Mouse (Mus musculus) forelimb bud, embryonic 11.5 days (tissue): ENCODE measurements around the gene Fmn2.

Source experiments
- DNase-seq: peaks from one replicate; pipeline ENCODE4 v3.0.0-alpha.2; 2012; ENCODE audit warnings: low read depth, low spot score

The Fmn2 gene

DNA sequence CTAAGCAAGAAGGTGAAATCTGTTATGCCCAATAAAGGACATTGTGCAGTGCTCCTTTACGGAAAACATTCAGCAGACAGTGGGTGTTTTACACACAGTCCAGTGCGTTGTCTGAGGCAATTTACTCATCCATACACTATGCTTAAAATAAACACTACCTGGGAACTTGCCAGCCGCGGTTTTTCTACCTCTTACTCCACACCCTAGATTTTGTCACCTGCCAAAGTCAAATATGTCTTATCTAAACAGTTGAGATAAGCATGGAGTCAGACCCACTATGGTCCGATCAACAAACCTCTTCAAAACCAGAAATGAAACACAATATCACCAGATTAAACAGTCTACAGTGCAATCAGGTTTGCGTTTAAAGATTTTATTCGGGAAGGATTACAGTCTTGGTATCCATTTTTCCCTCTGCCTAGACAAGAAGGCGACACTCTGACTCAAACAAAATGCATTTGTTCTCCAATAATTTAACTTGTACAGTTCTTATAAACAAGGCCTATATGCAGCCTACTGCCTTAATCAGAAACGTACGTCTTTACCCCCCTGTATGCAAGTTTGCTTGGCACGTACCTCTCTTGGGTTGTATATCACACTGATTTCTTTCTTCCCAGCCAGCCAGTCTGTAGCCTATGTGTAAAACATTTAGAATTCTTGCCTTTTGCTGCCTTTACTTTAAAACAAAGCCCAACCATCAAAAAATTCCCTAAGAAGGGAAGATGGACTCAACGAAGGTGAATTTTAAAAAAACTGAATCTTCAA is 158.0 kb downstream of the Fmn2 start:
- DNase-seq = no peak

DNA sequence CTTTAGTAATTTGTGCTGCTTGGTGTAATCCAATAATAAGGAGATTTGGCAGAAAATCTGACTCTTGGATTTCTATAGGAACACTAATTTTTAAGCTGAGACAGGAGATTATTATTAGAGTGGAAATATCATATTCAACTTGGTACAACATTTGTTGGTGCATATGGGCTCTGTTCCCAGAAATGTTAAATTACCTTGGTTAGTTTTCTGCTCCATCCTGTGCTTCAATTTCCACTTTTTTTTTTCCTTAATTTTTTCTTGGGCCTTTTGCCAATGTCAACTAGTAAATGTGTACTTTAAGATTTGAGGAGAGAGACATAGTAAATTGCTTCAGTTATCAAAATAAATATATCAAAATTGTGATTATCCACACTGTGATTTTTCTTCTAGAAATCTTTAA is 163.5 kb downstream of the Fmn2 start:
- no peak for DNase-seq

- no peak for DNase-seq
These were observed 167.5 kb downstream of the Fmn2 start for GRCm38 (mm10) chr1:174669132-174669531.

DNA sequence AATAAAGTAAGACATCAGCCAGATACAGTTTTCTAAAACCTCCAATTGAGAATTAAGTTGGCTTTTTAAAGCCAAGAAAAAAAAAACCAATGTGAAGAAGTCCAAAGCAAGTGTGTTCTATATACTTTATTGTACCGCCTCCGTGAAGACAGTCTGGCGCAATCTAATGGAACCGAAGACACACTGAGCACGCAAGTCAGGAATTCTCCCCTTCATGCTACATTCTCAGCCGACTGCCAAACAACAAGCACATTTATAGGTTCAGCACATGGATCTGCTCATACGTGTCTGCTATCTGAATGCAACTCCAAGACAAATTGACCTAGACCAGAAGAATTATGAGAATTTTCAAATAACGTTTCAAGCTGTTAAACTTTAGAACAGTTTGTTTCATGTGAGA is 169.2 kb downstream of the Fmn2 start:
- no peak for DNase-seq

GRCm38 (mm10) chr1:174674586-174674985 is 173.0 kb downstream of the Fmn2 start:
- DNase-seq = no peak

DNA sequence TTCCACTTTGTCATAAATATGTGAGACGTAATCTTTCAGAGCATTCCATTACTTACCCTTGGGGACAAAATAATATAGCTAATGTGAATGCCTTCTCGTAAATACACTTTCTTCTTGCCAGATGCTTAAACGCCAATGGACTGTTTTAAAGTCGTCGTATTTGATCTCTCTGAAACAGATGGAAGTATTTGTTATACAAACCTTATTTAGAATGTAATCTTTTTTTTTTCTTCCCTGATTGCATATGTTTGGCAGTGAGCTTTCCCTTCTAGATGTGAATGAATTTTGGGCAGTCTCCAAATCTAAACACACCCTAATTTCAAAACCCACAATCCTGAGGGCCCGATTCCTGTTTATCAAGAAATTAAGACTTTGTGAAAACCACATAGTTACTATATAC is 173.7 kb downstream of the Fmn2 start:
- DNase-seq = no peak

GRCm38 (mm10) chr1:174676187-174676586 is 174.6 kb downstream of the Fmn2 start:
- no peak for DNase-seq

GRCm38 (mm10) chr1:174677211-174677610 is 175.6 kb downstream of the Fmn2 start:
- DNase-seq = no peak

DNA sequence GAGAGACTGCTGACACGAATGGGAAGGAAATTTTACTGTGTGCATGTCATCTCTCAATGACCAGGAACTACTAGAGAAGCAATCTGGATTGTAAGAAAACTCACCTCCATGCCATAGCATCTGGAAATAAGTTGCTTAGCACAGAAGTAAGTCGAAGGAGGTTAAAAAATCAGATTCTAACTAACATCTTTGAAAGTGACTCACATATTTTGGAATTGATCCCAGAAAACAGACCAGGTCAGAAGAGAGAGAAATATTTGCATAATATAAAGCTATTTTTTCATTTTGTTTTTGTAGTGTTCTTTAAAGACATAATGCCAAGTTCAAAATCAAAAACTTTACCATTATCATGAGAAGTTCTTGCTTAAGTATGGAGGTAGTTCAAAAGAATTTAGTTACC is 187.7 kb downstream of the Fmn2 start:
- no peak for DNase-seq

GRCm38 (mm10) chr1:174700871-174701270 is 199.2 kb downstream of the Fmn2 start:
- no peak for DNase-seq

- DNase-seq = no peak
These were observed 200.2 kb downstream of the Fmn2 start for GRCm38 (mm10) chr1:174701835-174702234.

DNA sequence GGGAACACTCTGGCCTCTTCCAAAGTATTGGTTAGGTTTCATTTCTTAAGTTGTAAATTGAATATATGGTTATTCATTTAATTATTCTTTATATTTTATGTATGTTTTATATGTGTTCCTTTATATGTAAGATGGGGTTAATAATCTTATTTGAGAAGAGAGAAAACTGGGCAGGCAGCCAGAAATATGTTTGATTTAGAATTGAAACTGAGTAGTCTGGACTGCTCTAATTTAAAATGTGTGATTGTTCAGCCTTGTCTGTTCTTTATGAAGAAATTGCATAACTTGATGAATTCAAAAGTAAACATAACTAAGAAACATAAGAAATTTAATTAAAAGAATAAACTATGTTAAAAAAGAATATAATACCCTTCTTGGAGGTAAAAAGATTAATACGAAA is 202.3 kb downstream of the Fmn2 start:
- no peak for DNase-seq

GRCm38 (mm10) chr1:174719729-174720458 is 218.3 kb downstream of the Fmn2 start:
- DNase-seq = no peak

DNA sequence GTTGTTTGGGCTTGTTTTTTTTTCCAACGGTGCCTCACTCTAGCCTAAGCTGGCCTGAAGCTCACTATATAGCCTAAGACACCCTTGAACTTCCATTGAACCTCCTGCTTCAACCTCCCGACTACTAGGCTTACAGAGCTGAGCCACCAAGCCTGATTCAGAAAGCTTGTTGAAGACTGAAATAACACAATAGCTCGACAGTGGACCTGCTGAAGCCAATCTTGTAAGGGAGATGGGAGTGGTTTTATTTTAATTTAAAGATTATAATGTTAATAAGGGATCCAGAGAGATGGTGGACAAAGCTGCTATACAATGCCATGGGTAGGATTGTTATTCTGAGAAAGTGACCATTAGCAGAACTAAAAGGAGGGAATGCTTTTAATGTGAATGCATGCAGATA is 227.1 kb downstream of the Fmn2 start:
- no peak for DNase-seq

GRCm38 (mm10) chr1:174732715-174733114 is 231.1 kb downstream of the Fmn2 start:
- DNase-seq = no peak

DNA sequence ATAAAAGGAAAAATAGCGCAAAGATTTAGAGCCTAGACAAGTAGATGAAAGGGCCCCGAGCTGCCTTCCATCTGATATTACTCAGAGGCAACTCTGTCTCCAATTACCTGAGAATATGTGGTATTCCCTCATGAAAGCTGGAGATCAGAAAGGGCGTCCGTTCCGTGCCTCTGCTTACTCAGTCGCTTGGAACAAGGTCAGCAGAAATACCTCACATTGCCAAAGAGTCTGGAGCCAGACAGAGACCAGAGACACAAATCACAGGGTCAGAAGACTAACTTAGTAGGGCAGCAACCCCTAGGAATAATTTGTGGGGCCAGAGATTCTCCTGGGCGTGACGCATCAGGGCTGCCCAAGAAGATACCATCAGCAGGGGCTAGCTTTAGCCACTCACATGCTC is 237.3 kb downstream of the Fmn2 start:
- no peak for DNase-seq

GRCm38 (mm10) chr1:174742667-174743066 is 241.0 kb downstream of the Fmn2 start:
- DNase-seq = peak; percentile 19

DNA sequence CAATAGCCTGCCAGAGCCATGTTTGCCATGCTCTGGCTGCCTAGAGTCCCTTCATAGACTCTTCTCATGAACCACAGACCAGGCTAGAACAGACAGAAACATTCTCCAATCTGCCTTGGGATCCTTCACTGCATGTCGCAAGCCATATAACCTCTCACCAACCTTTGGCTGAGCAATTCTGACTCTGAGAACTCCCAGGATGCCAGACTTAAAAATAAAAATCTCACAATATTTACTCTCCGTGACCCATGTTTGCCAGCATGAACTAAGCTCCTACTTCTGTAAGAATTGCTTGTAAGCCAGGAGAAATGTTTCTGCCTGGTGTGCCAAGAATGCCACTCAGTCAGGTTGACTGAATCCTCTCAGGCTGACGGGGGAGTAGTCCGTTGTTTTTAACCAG is 246.9 kb downstream of the Fmn2 start:
- DNase-seq = no peak

- DNase-seq = no peak
These were observed 249.4 kb downstream of the Fmn2 start for GRCm38 (mm10) chr1:174750893-174751461.

DNA sequence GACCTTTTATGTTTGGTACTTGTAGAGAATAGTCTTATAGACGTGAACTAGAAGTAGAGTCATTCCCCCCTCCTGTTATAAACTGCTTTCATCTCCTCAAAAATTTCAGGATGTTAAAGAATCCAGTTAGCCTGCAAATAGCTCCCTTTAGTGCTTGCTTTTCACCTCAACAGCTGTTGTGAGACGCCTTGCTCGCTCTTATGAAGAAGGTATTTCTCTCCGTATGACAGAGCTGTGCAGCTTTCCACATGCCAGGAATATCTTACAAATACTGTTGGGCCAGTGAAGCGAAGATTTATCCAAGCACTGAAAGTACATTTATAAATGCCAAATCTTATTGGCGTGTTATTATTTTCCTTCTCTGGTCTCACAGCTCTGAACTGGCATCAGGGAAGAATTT is 257.7 kb downstream of the Fmn2 start:
- no peak for DNase-seq

DNA sequence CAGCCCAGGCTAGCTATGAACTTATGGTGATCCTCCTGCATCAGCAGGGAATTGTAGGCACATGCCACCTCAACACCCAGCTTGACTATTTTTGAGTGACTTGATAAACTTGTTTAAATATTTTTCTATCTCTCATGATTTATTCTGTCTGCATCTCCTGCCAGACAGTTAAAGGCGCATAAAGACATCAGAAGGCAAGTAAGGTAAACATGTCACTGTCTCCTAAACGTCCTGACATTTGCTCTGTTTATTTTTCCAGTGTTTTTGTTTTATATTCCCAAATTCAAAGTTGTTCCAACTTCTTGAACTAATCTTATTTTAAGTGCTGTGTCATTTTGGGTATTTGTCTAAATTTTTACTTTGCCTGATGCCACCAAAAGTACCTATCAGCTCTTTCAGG is 264.1 kb downstream of the Fmn2 start:
- DNase-seq = no peak

GRCm38 (mm10) chr1:174766852-174767251 is 265.2 kb downstream of the Fmn2 start:
- no peak for DNase-seq

DNA sequence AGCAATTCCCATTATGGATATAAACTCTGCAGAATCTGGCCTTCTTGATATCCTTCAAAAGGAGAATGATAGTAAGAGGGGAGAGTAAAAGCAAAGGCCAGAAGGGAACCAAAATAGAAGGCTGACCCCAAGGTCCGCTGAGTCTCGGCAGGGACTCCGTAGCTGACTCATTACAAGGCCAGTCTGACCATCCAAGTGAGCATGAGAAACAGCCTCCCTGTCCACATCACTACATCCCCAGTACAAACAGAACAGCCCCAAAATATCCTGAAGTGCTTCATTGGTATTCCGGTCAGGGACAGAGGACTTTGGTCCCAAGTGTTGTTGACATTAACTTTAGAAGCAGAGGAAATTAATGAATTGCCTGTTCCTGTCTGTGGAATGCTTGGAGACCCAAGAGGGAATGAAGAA is 270.3 kb downstream of the Fmn2 start:
- no peak for DNase-seq
